Mouse (Mus musculus): ENCODE results near the gene Nudt14. TPM values are rescaled to one million over a fixed set of nuclear protein-coding genes. Genes with fewer than 3 reads are reported as not detected.

Gene Nudt14
- total and polyA plus RNA-seq, 3 experiments = 6.2 to 22.2 (median 13.3) TPM

GRCm38 (mm10) chr12:112941156-112941775 is 658 bp downstream of the Nudt14 start:
- TF ChIP-seq CTCF (IDR thresholded peaks at IDR 0.05; ENCODE audit: low read depth, low read length) (no peak), POLR2AphosphoS5 (IDR thresholded peaks at IDR 0.05; ENCODE audit: insufficient replicate concordance, low read depth, low read length) (no peak), GATA1 (IDR thresholded peaks at IDR 0.05; ENCODE audit: borderline replicate concordance, low read length) (no peak)
- no peak for ATAC-seq (ENCODE audit: extremely low read depth, insufficient number of reproducible peaks, low FRiP score, poor library complexity, severe bottlenecking)
- peaks cover 21% of the 10 kb centered on the region for H3K4me1 ChIP-seq (ENCODE audit: insufficient read depth, low read depth, low read length)

GRCm38 (mm10) chr12:112940710-112941109 is 1.2 kb downstream of the Nudt14 start:
- DNase-seq (ENCODE audit: low spot score) (no peak), ATAC-seq (ENCODE audit: extremely low read depth, insufficient number of reproducible peaks, low FRiP score, poor library complexity, severe bottlenecking) (no peak)
- H3K9me3 ChIP-seq (replicated peaks) = no peaks in the 10 kb centered on the region
- no peak overlapping the region; the same call in 1 of the 2 replicates for H3K4me3 ChIP-seq (ENCODE audit: low read depth, low read length)
- peaks cover 13% of the 10 kb centered on the region; the same call in 1 of the 2 replicates for H3K27me3 ChIP-seq (ENCODE audit: insufficient read depth, low read length)
- no peak for TF ChIP-seq POLR2AphosphoS5 (IDR thresholded peaks at IDR 0.05; ENCODE audit: insufficient replicate concordance, low read depth, low read length)
- no peak for TF ChIP-seq TAL1 (conservative IDR thresholded peaks at IDR 0.05; ENCODE audit: low read depth, low read length)
- no peak for TF ChIP-seq CTCF (IDR thresholded peaks at IDR 0.05; ENCODE audit: low read depth, low read length)
- TF ChIP-seq GATA1 (IDR thresholded peaks at IDR 0.05; ENCODE audit: borderline replicate concordance, low read length) = no peak
- TF ChIP-seq GATA2 (IDR thresholded peaks at IDR 0.05; ENCODE audit: borderline replicate concordance, low read depth, low read length) = no peak
- H3K36me3 ChIP-seq (replicated peaks) = peaks cover 4% of the 10 kb centered on the region
- peaks cover 21% of the 10 kb centered on the region for H3K4me1 ChIP-seq (ENCODE audit: insufficient read depth, low read depth, low read length)

More at GRCm38 (mm10) chr12:112941156-112941775, 658 bp downstream of the Nudt14 start:
- DNase-seq (ENCODE audit: low spot score) = peak; percentile 58
- peaks cover 15% of the 10 kb centered on the region; the same call in 1 of the 2 replicates for H3K27me3 ChIP-seq (ENCODE audit: insufficient read depth, low read length)
- no peaks in the 10 kb centered on the region for H3K9me3 ChIP-seq (replicated peaks)
- H3K4me3 ChIP-seq (ENCODE audit: low read depth, low read length) = peak overlapping the region; percentile 76
- peaks cover 4% of the 10 kb centered on the region for H3K36me3 ChIP-seq (replicated peaks)

DNA sequence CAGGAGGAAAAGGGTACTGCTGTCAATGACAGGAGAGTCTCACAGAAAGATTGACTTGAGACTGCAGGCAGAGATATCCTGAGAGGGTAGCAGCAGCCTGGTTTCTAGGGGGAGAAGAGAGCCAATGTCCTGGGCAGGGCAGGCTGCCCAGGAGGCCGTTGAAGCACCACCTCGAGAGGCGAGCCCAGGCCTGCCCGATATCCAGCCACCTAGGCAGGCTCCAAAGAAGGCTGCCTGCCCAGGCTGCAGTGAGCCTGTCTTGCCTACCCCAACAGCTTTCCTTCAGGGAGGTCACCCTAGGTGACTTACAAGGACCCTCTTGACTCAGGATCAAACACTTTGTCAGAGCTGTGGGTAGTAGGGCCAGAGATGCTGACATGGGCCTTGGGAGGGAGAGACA is 1.7 kb downstream of the Nudt14 start:
- Histone ChIP-seq H3K4me3 (ENCODE audit: low read depth, low read length) (no peak overlapping the region), H3K27me3 (ENCODE audit: insufficient read depth, low read length) (peaks cover 8% of the 10 kb centered on the region; the same call in 1 of the 2 replicates), H3K9me3 (replicated peaks) (no peaks in the 10 kb centered on the region), H3K36me3 (replicated peaks) (peaks cover 4% of the 10 kb centered on the region), H3K4me1 (ENCODE audit: insufficient read depth, low read depth, low read length) (peaks cover 21% of the 10 kb centered on the region)
- ATAC-seq (ENCODE audit: extremely low read depth, insufficient number of reproducible peaks, low FRiP score, poor library complexity, severe bottlenecking) (no peak), DNase-seq (ENCODE audit: low spot score) (no peak)
- no peak for TF ChIP-seq GATA2 (IDR thresholded peaks at IDR 0.05; ENCODE audit: borderline replicate concordance, low read depth, low read length)
- TF ChIP-seq TAL1 (conservative IDR thresholded peaks at IDR 0.05; ENCODE audit: low read depth, low read length) = no peak
- no peak for TF ChIP-seq GATA1 (IDR thresholded peaks at IDR 0.05; ENCODE audit: borderline replicate concordance, low read length)
- no peak for TF ChIP-seq CTCF (IDR thresholded peaks at IDR 0.05; ENCODE audit: low read depth, low read length)
- TF ChIP-seq POLR2AphosphoS5 (IDR thresholded peaks at IDR 0.05; ENCODE audit: insufficient replicate concordance, low read depth, low read length) = no peak

DNA sequence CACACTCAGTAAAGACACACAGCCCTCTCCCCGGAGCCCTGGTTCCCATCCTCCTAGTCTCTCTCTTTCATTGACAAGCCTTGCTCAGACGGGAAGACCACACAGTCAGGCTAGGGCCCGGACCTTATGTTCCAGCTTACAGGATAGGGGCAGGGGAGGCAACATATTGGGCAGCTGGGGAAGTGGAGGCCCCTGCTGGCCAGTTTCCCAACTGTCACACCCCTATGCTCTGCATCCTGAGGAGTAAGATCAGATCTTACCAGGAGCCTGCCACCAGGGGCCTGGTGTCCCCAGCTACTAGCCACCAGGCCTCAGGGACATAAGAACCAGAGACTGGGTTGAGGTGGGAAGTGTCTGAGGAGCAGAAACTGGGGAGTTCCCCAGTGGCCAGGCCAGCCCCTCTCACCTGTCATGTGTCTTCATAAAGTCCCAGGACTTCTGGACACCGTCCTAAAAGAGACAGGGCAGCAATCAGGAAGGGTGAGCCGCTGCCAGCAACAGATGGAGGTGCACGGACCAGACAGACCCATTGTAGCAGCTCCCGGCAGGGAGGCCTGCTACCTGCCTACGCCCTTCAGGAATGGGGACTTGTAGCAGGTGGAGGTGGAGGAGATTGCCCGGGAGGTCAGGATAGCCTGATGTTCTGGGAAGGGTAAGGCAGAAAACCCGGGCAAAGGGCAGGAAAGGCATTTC is 2.9 kb downstream of the Nudt14 start:
- ATAC-seq (ENCODE audit: extremely low read depth, insufficient number of reproducible peaks, low FRiP score, poor library complexity, severe bottlenecking) = 0 out of 2 replicates have a peak, but pooled peaks have one; percentile 35
- H3K4me1 ChIP-seq (ENCODE audit: insufficient read depth, low read depth, low read length) = peaks cover 21% of the 10 kb centered on the region
- peak; percentile 65 for DNase-seq (ENCODE audit: low spot score)

GRCm38 (mm10) chr12:112938366-112938765 is 3.6 kb downstream of the Nudt14 start:
- H3K4me1 ChIP-seq (ENCODE audit: insufficient read depth, low read depth, low read length) = peaks cover 18% of the 10 kb centered on the region
- no peak for TF ChIP-seq GATA1 (IDR thresholded peaks at IDR 0.05; ENCODE audit: borderline replicate concordance, low read length)
- TF ChIP-seq GATA2 (IDR thresholded peaks at IDR 0.05; ENCODE audit: borderline replicate concordance, low read depth, low read length) = no peak
- TF ChIP-seq TAL1 (conservative IDR thresholded peaks at IDR 0.05; ENCODE audit: low read depth, low read length) = no peak
- no peak for TF ChIP-seq POLR2AphosphoS5 (IDR thresholded peaks at IDR 0.05; ENCODE audit: insufficient replicate concordance, low read depth, low read length)
- no peak for TF ChIP-seq CTCF (IDR thresholded peaks at IDR 0.05; ENCODE audit: low read depth, low read length)
- ATAC-seq (ENCODE audit: extremely low read depth, insufficient number of reproducible peaks, low FRiP score, poor library complexity, severe bottlenecking) (no peak), DNase-seq (ENCODE audit: low spot score) (no peak)
- no peak overlapping the region for H3K4me3 ChIP-seq (ENCODE audit: low read depth, low read length)
- peaks cover 4% of the 10 kb centered on the region for H3K36me3 ChIP-seq (replicated peaks)
- no peaks in the 10 kb centered on the region for H3K9me3 ChIP-seq (replicated peaks)
- H3K27me3 ChIP-seq (ENCODE audit: insufficient read depth, low read length) = peaks cover 20% of the 10 kb centered on the region; the same call in 1 of the 2 replicates

More for the DNA sequence above, 2.9 kb downstream of the Nudt14 start:
- TF ChIP-seq CTCF (IDR thresholded peaks at IDR 0.05; ENCODE audit: low read depth, low read length) (0 out of 2 replicates have a peak, but pooled peaks have one; percentile 14), TAL1 (conservative IDR thresholded peaks at IDR 0.05; ENCODE audit: low read depth, low read length) (no peak)
- no peak overlapping the region for H3K4me3 ChIP-seq (ENCODE audit: low read depth, low read length)
- H3K36me3 ChIP-seq (replicated peaks) = peaks cover 4% of the 10 kb centered on the region
- no peaks in the 10 kb centered on the region for H3K9me3 ChIP-seq (replicated peaks)
- H3K27me3 ChIP-seq (ENCODE audit: insufficient read depth, low read length) = peaks cover 14% of the 10 kb centered on the region; the same call in 1 of the 2 replicates

- no peak for DNase-seq (ENCODE audit: low spot score)
- H3K4me3 ChIP-seq (ENCODE audit: low read depth, low read length) = no peak overlapping the region
- ATAC-seq (ENCODE audit: extremely low read depth, insufficient number of reproducible peaks, low FRiP score, poor library complexity, severe bottlenecking) = no peak
- TF ChIP-seq POLR2AphosphoS5 (IDR thresholded peaks at IDR 0.05; ENCODE audit: insufficient replicate concordance, low read depth, low read length) (no peak), GATA2 (IDR thresholded peaks at IDR 0.05; ENCODE audit: borderline replicate concordance, low read depth, low read length) (no peak), GATA1 (IDR thresholded peaks at IDR 0.05; ENCODE audit: borderline replicate concordance, low read length) (no peak), CTCF (IDR thresholded peaks at IDR 0.05; ENCODE audit: low read depth, low read length) (no peak), TAL1 (conservative IDR thresholded peaks at IDR 0.05; ENCODE audit: low read depth, low read length) (no peak)
- H3K4me1 ChIP-seq (ENCODE audit: insufficient read depth, low read depth, low read length) = peaks cover 18% of the 10 kb centered on the region
- H3K9me3 ChIP-seq (replicated peaks) = no peaks in the 10 kb centered on the region
- H3K27me3 ChIP-seq (ENCODE audit: insufficient read depth, low read length) = peaks cover 20% of the 10 kb centered on the region; the same call in 1 of the 2 replicates
- peaks cover 4% of the 10 kb centered on the region for H3K36me3 ChIP-seq (replicated peaks)
Observed at GRCm38 (mm10) chr12:112937906-112938305, 4.0 kb downstream of the Nudt14 start.

Measured in G1E (cell line).